2 mouse cellular contexts compared by ENCODE assay signal in the genomic region with DNA sequence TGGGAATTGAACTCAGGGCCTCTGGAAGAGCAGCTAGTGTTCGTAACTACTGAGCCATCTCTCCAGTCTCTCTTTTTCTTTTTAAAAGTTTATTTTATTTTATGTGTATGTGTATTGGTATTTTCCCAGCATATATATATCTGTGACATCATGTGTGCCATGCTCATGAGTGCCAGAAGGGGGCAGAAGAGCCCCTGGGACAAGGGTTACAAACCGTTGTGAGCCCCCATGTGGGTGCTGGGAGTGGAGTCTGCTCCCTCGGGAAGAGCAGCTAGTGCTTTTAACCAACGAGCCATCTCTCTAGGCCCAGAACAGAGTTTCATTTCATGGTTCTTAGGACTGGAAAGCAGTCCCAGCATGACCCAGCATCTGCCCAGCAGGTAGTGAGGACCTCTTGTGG.
TF ChIP-seq lines count a peak whose summit lies in the region.

No protein-coding gene starts in this region.

TF ChIP-seq in CH12.LX, 34 proteins besides CTCF, POLR2A, EP300 and RAD21:
- TF ChIP-seq HCFC1 (IDR thresholded peaks at IDR 0.05; ENCODE audit: low read depth, low read length) (no peak), GABPA (IDR thresholded peaks at IDR 0.05; ENCODE audit: insufficient replicate concordance, low read depth, low read length) (no peak), NRF1 (IDR thresholded peaks at IDR 0.05; ENCODE audit: low read depth, low read length) (no peak)

TF ChIP-seq in ES-E14, 5 proteins besides CTCF, POLR2A, EP300 and RAD21:
- TF ChIP-seq CHD2 (IDR thresholded peaks at IDR 0.05; ENCODE audit: low read depth, low read length): no peak
